Mouse (Mus musculus) midbrain, embryonic 10.5 days (tissue): ENCODE data around the gene Ccdc191. TPM values are rescaled to one million over a fixed set of nuclear protein-coding genes. Genes with fewer than 3 reads are reported as not detected.

Source experiments
- DNase-seq: peaks from one replicate; pipeline ENCODE4 v3.0.0-alpha.2; 2017; ENCODE audit warnings: low spot score
- H3K27ac ChIP-seq: fragments of 300-500 bp; sonication (generic); replicated peaks from 2 replicates; pipeline ENCODE4 v1.5.1; 2016; ENCODE audit warnings: mild to moderate bottlenecking
- H3K27me3 ChIP-seq: fragments of 300-500 bp; sonication (generic); 2 replicates; pipeline ENCODE4 v1.6.1; 2016; ENCODE audit warnings: low read depth, mild to moderate bottlenecking; ENCODE audit not compliant: poor library complexity, severe bottlenecking
- H3K36me3 ChIP-seq: fragments of 300-500 bp; sonication (generic); 2 replicates; pipeline ENCODE4 v1.6.1; 2016; ENCODE audit warnings: mild to moderate bottlenecking, moderate library complexity
- H3K4me1 ChIP-seq: fragments of 300-500 bp; sonication (generic); 2 replicates; pipeline ENCODE4 v1.6.1; 2016
- H3K4me3 ChIP-seq: fragments of 300-500 bp; sonication (generic); 2 replicates; pipeline ENCODE4 v1.5.1; 2016; ENCODE audit warnings: mild to moderate bottlenecking, moderate library complexity
- H3K9me3 ChIP-seq: fragments of 300-500 bp; sonication (generic); replicated peaks from 2 replicates; pipeline ENCODE4 v1.6.1; 2016; ENCODE audit warnings: mild to moderate bottlenecking
- WGBS: fragments of 180-500 bp; shearing (Covaris S2); methylation state at CpG from one replicate; pipeline ENCODE4 v1.1.7; 2016; 5-methylcytosine and 5-hydroxymethylcytosine counted together
- polyA plus RNA-seq: library from polyadenylated mRNA; unstranded; fragments of >200 nt; fragmentation: Nextera tagmentation; extraction: Ambion mirVana; gene quantifications from 2 replicates; pipeline ENCODE4 v1.2.1, GENCODE M21; 2016

The Ccdc191 gene
- polyA plus RNA-seq: 15.7 and 19.3 TPM in 2 replicates

DNA sequence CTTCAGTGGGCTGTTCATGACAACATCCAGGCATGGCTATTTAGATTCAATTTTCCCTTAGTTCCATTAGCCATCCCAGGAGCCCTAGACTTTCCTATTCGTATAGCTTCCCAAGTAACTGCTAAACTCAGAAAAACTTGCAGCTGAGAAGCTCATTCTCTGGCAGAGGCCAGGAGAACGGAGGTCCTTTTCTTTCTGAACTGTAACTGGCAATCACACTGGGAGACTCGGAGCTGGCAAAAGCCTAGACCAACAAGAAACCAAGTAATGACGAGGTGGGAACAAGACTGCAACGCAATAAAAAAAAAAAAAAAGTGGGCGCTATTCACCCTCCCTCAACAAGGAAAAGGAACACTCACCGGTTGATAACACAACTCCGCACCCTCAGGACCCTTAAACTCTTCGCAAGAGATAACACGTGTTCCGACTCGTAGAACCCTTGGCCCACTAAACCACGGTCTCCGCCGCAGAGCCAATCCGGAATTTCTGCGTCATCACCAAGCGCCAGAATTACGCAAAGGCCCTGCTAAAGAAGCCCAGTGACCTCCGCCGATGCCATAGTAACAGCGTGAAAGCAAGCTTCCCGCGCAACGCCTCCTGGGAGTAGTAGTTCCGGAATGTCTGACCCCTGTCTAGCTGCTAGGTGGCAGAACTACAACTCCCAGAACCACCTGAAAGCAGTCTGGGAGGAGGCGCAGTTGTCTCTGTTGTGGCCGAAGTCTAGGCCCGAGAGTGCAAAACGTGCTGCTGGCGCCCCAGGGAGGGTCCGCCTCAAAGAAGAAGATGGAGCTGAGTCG lies at the start of gene Ccdc191:
Ccdc191 (plus strand) TSS at position 593 of the 797 bp plus-strand sequence.
- Histone ChIP-seq H3K4me3 (peak within 1 kb of the TSS; percentile 76), H3K27me3 (no peaks in the 10 kb centered on the region), H3K36me3 (peaks cover 7% of the 10 kb centered on the region; the same call in 1 of the 2 replicates), H3K9me3 (no peaks in the 10 kb centered on the region), H3K27ac (peak within 1 kb of the TSS; percentile 94), H3K4me1 (peaks cover 17% of the 10 kb centered on the region)
- peak; percentile 99 for DNase-seq
- under 1% methylated on average over 33 of the region's 33 CpGs for WGBS

DNA sequence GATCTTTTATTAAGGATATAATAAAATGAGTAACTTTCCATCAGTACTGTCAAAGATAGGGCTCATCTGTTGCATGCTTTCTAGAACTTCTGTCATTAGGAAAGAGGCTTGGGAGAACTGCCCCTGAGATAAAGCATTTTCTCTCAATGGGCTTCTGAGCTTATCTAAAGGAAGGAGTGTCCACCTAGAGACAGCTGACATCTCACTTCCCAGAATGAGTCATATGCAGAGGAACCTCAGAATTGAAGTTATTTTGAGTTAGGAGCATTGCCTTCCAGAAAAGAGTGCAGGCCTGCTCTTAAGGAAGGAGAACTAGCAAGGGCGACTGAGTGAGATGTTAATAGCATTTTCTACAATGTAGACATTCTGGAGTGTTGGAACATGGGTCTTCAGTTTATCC lies 48.4 kb upstream of the Ccdc191 start:
- no peaks in the 10 kb centered on the region for H3K9me3 ChIP-seq
- DNase-seq: no peak
- no peaks in the 10 kb centered on the region for H3K4me1 ChIP-seq
- H3K36me3 ChIP-seq: no peaks in the 10 kb centered on the region
- H3K4me3 ChIP-seq: no peak overlapping the region
- no peak overlapping the region for H3K27ac ChIP-seq
- WGBS: 95% methylated on average over 1 of the region's 1 CpGs
- H3K27me3 ChIP-seq: no peaks in the 10 kb centered on the region

DNA sequence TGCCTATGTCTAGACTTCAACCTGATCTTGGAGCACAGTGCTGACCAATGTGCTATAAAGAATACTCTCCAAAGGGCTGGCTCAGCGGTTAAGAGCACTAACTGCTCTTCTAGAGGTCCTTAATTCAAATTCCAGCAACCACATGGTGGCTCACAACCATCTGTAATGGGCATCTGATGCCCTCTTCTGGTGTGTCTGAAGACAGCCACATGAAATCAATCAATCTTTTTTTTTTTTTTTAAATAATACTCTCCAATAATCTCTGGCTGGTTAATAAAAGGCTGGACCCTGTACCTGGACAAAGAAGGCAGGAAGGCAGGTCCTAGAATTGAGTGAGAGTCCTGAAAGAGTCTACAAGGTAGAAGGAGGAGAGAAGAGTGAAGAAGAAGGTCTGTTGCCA lies 39.8 kb upstream of the Ccdc191 start:
- H3K27ac ChIP-seq: no peak overlapping the region
- H3K4me3 ChIP-seq: no peak overlapping the region
- no peaks in the 10 kb centered on the region for H3K36me3 ChIP-seq
- DNase-seq: no peak
- no peaks in the 10 kb centered on the region for H3K27me3 ChIP-seq
- no peaks in the 10 kb centered on the region for H3K9me3 ChIP-seq
- H3K4me1 ChIP-seq: no peaks in the 10 kb centered on the region
- WGBS: 81% methylated on average over 1 of the region's 1 CpGs

DNA sequence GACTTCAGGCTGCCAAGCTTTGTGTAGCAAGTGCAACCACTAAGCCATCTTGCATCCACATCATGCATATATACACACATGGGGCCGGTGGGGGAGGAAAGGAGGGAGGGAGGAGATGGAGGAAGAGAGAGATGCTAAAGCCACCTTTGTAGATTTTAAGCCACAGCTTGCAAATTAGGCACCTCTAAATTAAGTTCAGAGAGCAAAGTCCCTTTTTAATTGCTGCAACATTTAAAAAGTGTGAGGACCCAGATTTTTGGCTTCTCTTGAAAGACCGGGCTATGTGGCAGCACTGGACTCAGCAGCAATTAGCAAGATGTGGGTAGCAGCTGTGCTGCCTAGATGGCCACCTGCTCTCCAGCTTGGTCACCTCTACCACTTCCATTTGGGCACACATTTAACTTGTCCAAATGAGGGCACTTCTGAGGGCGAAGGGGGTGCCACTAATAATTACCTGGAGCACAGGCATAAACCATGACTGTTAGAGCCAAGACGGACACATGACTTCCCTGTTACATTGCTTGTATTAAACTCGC lies 30.6 kb upstream of the Ccdc191 start:
- peaks cover 28% of the 10 kb centered on the region for H3K36me3 ChIP-seq
- H3K4me1 ChIP-seq: no peaks in the 10 kb centered on the region
- no peak overlapping the region for H3K27ac ChIP-seq
- H3K27me3 ChIP-seq: no peaks in the 10 kb centered on the region
- DNase-seq: no peak
- H3K9me3 ChIP-seq: no peaks in the 10 kb centered on the region
- 86% methylated on average over 5 of the region's 5 CpGs for WGBS
- H3K4me3 ChIP-seq: no peak overlapping the region

DNA sequence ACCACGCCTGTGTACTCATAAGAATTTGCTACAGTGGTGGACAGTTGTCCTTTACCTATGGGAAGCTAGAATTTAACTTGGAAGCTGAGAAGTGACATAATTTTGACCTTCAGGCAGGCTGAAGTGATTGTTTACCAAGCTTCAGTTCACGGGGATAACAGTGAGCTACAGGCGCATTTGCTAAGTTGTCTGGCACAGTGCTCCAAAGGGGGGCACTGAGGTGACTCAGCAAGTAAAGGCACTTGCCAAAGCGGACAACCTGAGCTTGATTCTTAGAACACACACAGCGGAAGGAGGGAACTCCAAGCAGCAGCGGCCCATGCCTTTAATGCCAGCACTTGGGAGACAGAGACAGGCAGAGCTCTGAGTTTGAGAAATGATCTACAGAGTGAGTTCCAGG lies 29.0 kb upstream of the Ccdc191 start:
- H3K27ac ChIP-seq: no peak overlapping the region
- no peak overlapping the region for H3K4me3 ChIP-seq
- H3K27me3 ChIP-seq: no peaks in the 10 kb centered on the region
- 86% methylated on average over 6 of the region's 6 CpGs for WGBS
- H3K4me1 ChIP-seq: no peaks in the 10 kb centered on the region
- H3K36me3 ChIP-seq: peaks cover 34% of the 10 kb centered on the region
- DNase-seq: no peak
- no peaks in the 10 kb centered on the region for H3K9me3 ChIP-seq

DNA sequence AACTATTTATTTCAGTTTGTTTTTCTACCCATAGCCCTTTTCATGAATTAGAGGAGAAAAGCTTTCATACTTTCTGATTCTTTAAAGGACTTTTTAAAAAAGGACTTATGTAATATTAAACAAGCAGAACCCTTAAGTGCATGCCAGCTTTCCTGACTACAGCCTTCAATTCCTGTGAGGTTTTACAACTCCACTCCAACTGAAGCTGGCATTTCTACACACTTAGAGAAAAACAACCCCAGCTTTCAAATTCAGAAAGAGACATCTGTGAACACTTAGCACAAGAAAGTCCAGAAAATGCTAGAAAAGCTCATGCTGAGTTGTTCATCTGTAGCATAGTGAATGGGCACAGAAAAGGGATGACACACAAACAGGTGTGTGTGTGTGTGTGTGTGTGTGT lies 19.8 kb upstream of the Ccdc191 start:
- Histone ChIP-seq H3K4me3 (no peak overlapping the region), H3K9me3 (no peaks in the 10 kb centered on the region), H3K27ac (no peak overlapping the region), H3K36me3 (peaks cover 70% of the 10 kb centered on the region), H3K4me1 (no peaks in the 10 kb centered on the region), H3K27me3 (no peaks in the 10 kb centered on the region)
- no peak for DNase-seq

DNA sequence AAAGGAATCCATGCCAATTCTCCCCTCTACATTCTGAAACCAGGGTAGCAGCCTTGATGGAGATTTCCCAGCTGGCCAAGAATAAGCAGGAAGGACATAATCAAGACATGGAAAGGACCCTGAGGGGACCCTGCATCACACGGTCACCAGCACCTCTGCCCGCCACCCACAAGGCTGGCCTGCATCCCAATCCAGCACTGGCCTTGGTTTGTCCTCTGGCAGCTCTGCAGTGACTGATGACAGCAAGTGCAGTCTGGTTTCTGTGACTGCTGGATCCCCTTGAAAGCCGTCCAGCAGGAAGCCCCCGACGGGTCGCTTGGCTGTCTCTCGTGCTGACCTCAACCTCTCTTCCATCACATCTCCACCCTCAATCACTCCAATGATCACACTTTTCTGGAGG lies 18.2 kb upstream of the Ccdc191 start:
- H3K4me1 ChIP-seq: no peaks in the 10 kb centered on the region
- peaks cover 83% of the 10 kb centered on the region for H3K36me3 ChIP-seq
- 91% methylated on average over 7 of the region's 7 CpGs for WGBS

DNA sequence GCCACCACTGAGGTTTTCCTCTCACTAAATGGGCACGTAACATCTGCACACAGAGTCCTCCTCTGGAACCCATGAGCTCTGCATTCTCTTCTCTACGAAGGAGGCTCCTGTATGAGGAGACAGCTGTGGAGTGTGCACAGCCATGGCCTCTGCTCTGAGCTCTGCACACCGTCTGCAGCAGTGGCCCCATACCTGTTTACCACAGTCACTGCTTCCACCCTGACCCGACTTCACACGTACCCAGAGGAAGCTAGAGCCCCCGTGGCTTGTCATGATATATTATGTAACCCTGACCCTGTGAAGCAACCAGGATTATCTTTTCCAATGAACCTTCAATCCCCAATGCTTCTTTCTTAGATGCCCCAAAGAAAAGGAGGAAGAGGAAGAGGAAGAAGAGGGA lies 9.8 kb upstream of the Ccdc191 start:
- DNase-seq: no peak
- no peaks in the 10 kb centered on the region for H3K27me3 ChIP-seq
- H3K4me1 ChIP-seq: no peaks in the 10 kb centered on the region
- H3K36me3 ChIP-seq: peaks cover 56% of the 10 kb centered on the region
- no peak overlapping the region for H3K4me3 ChIP-seq
- H3K9me3 ChIP-seq: no peaks in the 10 kb centered on the region
- H3K27ac ChIP-seq: no peak overlapping the region
- 90% methylated on average over 6 of the region's 6 CpGs for WGBS

More for the DNA sequence above, 18.2 kb upstream of the Ccdc191 start:
- Histone ChIP-seq H3K9me3 (no peaks in the 10 kb centered on the region), H3K27me3 (no peaks in the 10 kb centered on the region), H3K27ac (no peak overlapping the region), H3K4me3 (no peak overlapping the region)
- no peak for DNase-seq

DNA sequence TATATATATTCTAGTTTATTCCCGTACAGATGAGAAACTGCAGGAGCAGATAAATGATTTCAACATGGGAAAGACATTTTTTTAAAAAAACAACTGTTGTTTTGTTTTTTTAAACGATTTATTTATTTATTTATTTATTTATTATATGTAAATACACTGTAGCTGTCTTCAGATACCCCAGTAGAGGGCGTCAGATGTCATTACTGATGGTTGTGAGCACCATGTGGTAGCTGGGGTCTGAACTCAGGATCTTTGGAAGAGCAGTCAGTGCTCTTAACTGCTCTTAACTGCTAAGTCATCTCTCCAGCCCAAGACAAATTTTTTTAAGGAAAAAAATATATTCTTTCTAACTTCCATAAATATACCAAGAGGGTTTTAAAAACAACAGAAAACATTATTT lies 8.0 kb upstream of the Ccdc191 start:
- Histone ChIP-seq H3K4me3 (no peak overlapping the region), H3K36me3 (peaks cover 41% of the 10 kb centered on the region), H3K4me1 (no peaks in the 10 kb centered on the region), H3K27me3 (no peaks in the 10 kb centered on the region), H3K9me3 (no peaks in the 10 kb centered on the region), H3K27ac (no peak overlapping the region)
- WGBS: 68% methylated on average over 3 of the region's 3 CpGs
- DNase-seq: no peak

DNA sequence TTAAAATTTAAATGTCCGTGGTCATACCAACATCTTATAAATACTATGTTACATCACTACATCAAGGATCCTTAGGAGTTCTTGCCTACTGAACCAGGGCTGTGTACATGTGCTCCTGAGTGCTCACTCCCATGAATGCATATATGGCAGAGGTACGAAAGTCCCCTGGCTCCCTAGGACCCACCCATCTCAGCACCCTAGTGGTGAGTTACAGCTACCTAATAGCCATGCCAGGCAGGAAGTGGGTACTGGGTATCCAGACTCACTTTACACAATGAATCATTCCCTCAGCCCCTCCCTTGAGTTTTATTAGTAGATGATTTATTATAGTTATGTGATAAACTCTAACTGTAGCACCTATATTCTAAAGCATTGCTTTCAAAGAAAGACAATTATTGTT lies 7.3 kb upstream of the Ccdc191 start:
- H3K4me1 ChIP-seq: no peaks in the 10 kb centered on the region
- DNase-seq: no peak
- 95% methylated on average over 2 of the region's 2 CpGs for WGBS

DNA sequence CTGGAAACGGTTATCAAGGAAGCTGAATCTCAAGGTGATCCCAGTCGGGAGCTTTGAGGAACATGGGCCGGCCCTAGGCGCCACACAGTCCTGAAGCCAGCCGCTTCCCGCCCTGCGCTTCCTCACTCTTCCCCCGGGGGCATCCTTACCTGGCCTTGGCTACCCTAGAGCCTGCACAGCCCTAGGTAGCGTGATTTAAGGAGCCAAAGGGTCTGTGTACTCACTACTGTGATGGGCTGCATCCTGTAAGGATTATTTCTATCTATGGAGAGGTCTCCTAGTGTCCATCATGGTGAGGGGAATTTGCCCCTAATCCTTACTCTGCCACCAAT lies 371 bp downstream of the Ccdc191 start:
- peak overlapping the region; percentile 76 for H3K4me3 ChIP-seq

More for the DNA sequence above, 7.3 kb upstream of the Ccdc191 start:
- no peak overlapping the region for H3K4me3 ChIP-seq
- H3K27me3 ChIP-seq: no peaks in the 10 kb centered on the region
- peaks cover 36% of the 10 kb centered on the region for H3K36me3 ChIP-seq
- no peak overlapping the region for H3K27ac ChIP-seq
- no peaks in the 10 kb centered on the region for H3K9me3 ChIP-seq

DNA sequence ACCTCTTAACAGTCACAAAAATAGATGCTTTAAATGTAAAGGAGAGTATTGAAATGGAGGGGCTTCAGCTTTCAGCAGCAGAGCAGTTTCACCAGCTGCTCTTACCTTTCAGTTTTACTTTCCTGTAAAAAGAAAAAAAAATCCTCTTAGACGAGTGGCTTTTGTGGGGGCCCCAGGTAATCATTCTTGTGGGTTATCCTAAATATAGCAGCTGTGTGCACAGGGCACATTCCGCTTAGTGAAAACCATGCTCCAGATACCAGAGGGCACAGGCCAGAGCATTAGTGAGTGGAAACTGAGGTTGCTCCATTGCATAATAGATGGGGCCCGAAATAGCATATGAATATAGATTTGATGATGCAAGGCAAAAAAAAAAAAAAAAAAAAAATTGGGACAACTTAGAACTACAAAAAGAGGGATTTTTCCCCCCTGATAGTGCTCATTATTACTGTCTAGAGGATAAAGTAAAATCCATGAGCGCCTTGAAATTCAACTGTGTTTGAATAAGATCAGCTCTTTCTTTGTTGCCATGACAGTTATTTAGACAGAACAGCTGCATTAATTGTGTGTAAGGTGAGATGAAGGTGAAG lies 1.2 kb downstream of the Ccdc191 start:
- DNase-seq: no peak
- H3K4me1 ChIP-seq: peaks cover 17% of the 10 kb centered on the region
- H3K27me3 ChIP-seq: no peaks in the 10 kb centered on the region
- peak overlapping the region; percentile 94; the same call in 1 of the 2 replicates for H3K27ac ChIP-seq
- peak overlapping the region; percentile 76 for H3K4me3 ChIP-seq
- 83% methylated on average over 4 of the region's 4 CpGs for WGBS
- no peaks in the 10 kb centered on the region for H3K9me3 ChIP-seq
- 0 out of 2 replicates have a peak, but pooled peaks cover 3% of the 10 kb centered on the region for H3K36me3 ChIP-seq

More for the DNA sequence above, 371 bp downstream of the Ccdc191 start:
- peaks cover 17% of the 10 kb centered on the region for H3K4me1 ChIP-seq
- peaks cover 7% of the 10 kb centered on the region; the same call in 1 of the 2 replicates for H3K36me3 ChIP-seq
- DNase-seq: no peak
- WGBS: under 1% methylated on average over 9 of the region's 9 CpGs
- H3K27ac ChIP-seq: peak overlapping the region; percentile 94
- no peaks in the 10 kb centered on the region for H3K27me3 ChIP-seq
- H3K9me3 ChIP-seq: no peaks in the 10 kb centered on the region

DNA sequence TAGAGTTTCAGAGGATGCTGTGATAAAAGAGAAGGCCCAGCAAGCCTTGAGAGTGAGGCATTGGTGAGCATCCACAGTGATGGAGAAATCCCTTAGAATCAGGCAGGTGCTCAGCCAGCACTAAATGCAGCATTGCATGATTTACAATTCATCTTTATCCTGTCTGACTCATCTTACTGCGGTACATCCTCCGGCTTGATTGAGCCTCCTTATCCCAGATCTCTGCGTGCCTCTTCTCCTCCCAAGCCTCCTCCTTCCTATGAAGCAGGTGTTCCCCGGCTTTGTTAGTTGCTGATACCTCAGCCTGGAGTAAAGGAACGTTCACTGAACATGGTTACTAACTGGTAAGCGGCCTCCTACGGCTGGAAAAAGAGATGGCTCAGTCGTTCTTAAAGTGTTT lies 4.9 kb downstream of the Ccdc191 start:
- WGBS: 85% methylated on average over 8 of the region's 8 CpGs
- no peaks in the 10 kb centered on the region for H3K27me3 ChIP-seq
- DNase-seq: no peak
- no peaks in the 10 kb centered on the region for H3K9me3 ChIP-seq
- H3K4me1 ChIP-seq: peaks cover 8% of the 10 kb centered on the region
- H3K36me3 ChIP-seq: no peaks in the 10 kb centered on the region
- no peak overlapping the region for H3K4me3 ChIP-seq
- no peak overlapping the region for H3K27ac ChIP-seq
